ENCODE assay signal across 22 mouse cellular contexts in the genomic region with DNA sequence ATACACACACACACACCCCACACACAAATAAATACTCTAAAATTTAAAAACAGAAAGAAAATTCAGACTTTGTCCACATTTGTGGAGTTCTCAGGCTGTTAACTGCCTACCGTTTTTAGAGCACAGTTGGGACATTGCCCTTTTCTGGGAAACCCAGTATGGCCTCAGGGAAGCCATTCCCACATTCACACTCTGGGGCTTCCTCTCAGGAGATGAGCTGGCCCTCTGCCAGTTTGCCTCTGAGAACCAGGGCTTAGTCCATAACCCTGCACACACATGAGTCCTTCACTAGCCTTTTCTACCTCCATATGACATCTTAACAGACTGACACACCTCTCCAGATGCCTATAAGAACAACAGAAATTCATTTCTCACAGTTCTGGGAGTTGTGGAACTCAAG. TPM values are rescaled to one million over a fixed set of nuclear protein-coding genes. Genes with fewer than 3 reads are reported as not detected.
DNase-seq lines count a peak whose midpoint lies in the region; ATAC-seq and TF ChIP-seq lines count a peak whose summit lies in the region.
"Had no signal": no experiment of that assay in that cellular context is flagged by ENCODE, and none has a peak within 500 bp of the region (broad histone marks: within the 10 kb centered on the region; RNA-seq: fewer than 3 reads in every experiment).

No protein-coding gene starts in this region.

- H3K27me3 ChIP-seq in kidney, adult 2 months (replicated peaks; ENCODE audit: control insufficient read depth, insufficient read depth, low read length) = no peaks in the 10 kb centered on the region
- H3K27me3 ChIP-seq in liver, embryonic 12.5 days (replicated peaks) = no peaks in the 10 kb centered on the region
- H3K27me3 ChIP-seq in liver, embryonic 13.5 days = no peaks in the 10 kb centered on the region
- no peaks in the 10 kb centered on the region for H3K27me3 ChIP-seq in forebrain, embryonic 14.5 days (replicated peaks; ENCODE audit: control insufficient read depth, insufficient read depth, low read length)

- ATAC-seq in liver, embryonic 12.5 days = no peak
- ATAC-seq in liver, embryonic 13.5 days (ENCODE audit: low read depth) = no peak
- no peak for ATAC-seq in forebrain, embryonic 14.5 days
- ATAC-seq: CD4-positive, CD25-positive, alpha-beta regulatory T cell, adult 4 months; forebrain, embryonic 16.5 days had no signal

- whole genome bisulfite sequencing in kidney, adult 2 months = 20% methylated on average over 1 of the region's 1 CpGs
- WGBS in liver, embryonic 12.5 days (ENCODE audit: insufficient replicate concordance) = 60% methylated on average over 1 of the region's 1 CpGs
- 46% methylated on average over 1 of the region's 1 CpGs for whole genome bisulfite sequencing in liver, embryonic 13.5 days (ENCODE audit: insufficient replicate concordance)
- 57% methylated on average over 1 of the region's 1 CpGs for WGBS in forebrain, embryonic 14.5 days

- H3K9ac ChIP-seq in liver, embryonic 12.5 days = no peak overlapping the region
- no peak overlapping the region; the same call in 1 of the 2 replicates for H3K9ac ChIP-seq in liver, embryonic 13.5 days
- no peak overlapping the region for H3K9ac ChIP-seq in forebrain, embryonic 14.5 days (ENCODE audit: low read length)
- H3K9ac ChIP-seq: embryonic facial prominence, embryonic 12.5 days; heart, embryonic 13.5 days; hindbrain, embryonic 12.5 days had no signal

- TF ChIP-seq POLR2A in kidney, adult 2 months (IDR thresholded peaks at IDR 0.05; ENCODE audit: low read depth, low read length) = no peak

- TF ChIP-seq CTCF in kidney, adult 2 months (conservative IDR thresholded peaks at IDR 0.05; ENCODE audit: insufficient read depth, insufficient read length, low read depth, low read length) = no peak

- H3K27ac ChIP-seq in kidney, adult 2 months (ENCODE audit: insufficient read depth, low read depth, low read length) = no peak overlapping the region
- peak overlapping the region; percentile 70 for H3K27ac ChIP-seq in liver, embryonic 12.5 days
- H3K27ac ChIP-seq in liver, embryonic 13.5 days = peak overlapping the region; percentile 71
- no peak overlapping the region for H3K27ac ChIP-seq in forebrain, embryonic 14.5 days (ENCODE audit: low read depth, low read length)
- H3K27ac ChIP-seq: embryonic facial prominence, embryonic 12.5 days; heart, embryonic 13.5 days; hindbrain, embryonic 12.5 days had no signal

- no peak overlapping the region for H3K4me2 ChIP-seq in liver, embryonic 12.5 days
- H3K4me2 ChIP-seq in liver, embryonic 13.5 days = no peak overlapping the region
- H3K4me2 ChIP-seq in forebrain, embryonic 14.5 days (ENCODE audit: low read length) = no peak overlapping the region
- H3K4me2 ChIP-seq: embryonic facial prominence, embryonic 12.5 days; heart, embryonic 13.5 days; hindbrain, embryonic 12.5 days had no signal

- peaks cover 3% of the 10 kb centered on the region; the same call in 1 of the 2 replicates for H3K4me1 ChIP-seq in kidney, adult 2 months (ENCODE audit: control insufficient read depth, insufficient read depth, low read length)
- H3K4me1 ChIP-seq in liver, embryonic 12.5 days = peaks cover 52% of the 10 kb centered on the region
- H3K4me1 ChIP-seq in liver, embryonic 13.5 days (replicated peaks) = peaks cover 46% of the 10 kb centered on the region
- peaks cover 4% of the 10 kb centered on the region; the same call in 1 of the 2 replicates for H3K4me1 ChIP-seq in forebrain, embryonic 14.5 days (ENCODE audit: control insufficient read depth, insufficient read depth, low read length)

- DNase-seq in cerebellum, postnatal 10 days = peak; percentile 29 to 35
- DNase-seq in cerebellum, adult 9-11 months = no peak
- peak; percentile 39 for DNase-seq in kidney, postnatal 14 days
- DNase-seq in kidney, adult 2 months = no peak
- DNase-seq in liver = no peak
- DNase-seq in liver, embryonic 13.5 days = no peak
- DNase-seq in forebrain, embryonic 14.5 days (ENCODE audit: low spot score) = no peak
- DNase-seq: adrenal gland, adult 8-10 months; adrenal gland, postnatal 36 days; B cell, adult 2 months; cerebellum, adult 2 months; gastrocnemius, postnatal 25 days; heart, postnatal 36 days had no signal

- H3K4me3 ChIP-seq in kidney, adult 2 months (ENCODE audit: insufficient read depth, low read depth, low read length) = no peak overlapping the region
- no peak overlapping the region for H3K4me3 ChIP-seq in liver, embryonic 12.5 days
- H3K4me3 ChIP-seq in liver, embryonic 13.5 days (replicated peaks) = no peak overlapping the region
- no peak overlapping the region for H3K4me3 ChIP-seq in forebrain, embryonic 14.5 days (ENCODE audit: low read depth, low read length)
- H3K4me3 ChIP-seq: embryonic facial prominence, embryonic 12.5 days; heart, embryonic 13.5 days; hindbrain, embryonic 12.5 days had no signal

- H3K36me3 ChIP-seq in kidney, adult 2 months (ENCODE audit: control insufficient read depth, insufficient read depth, low read length) = no peaks in the 10 kb centered on the region
- peaks cover under 1% of the 10 kb centered on the region; the same call in 1 of the 2 replicates for H3K36me3 ChIP-seq in liver, embryonic 12.5 days
- H3K36me3 ChIP-seq in liver, embryonic 13.5 days = 0 out of 2 replicates have a peak, but pooled peaks cover 1% of the 10 kb centered on the region
- peaks cover under 1% of the 10 kb centered on the region; the same call in 1 of the 2 replicates for H3K36me3 ChIP-seq in forebrain, embryonic 14.5 days (ENCODE audit: control insufficient read depth, insufficient read depth, low read length)
- H3K36me3 ChIP-seq: hindbrain, embryonic 12.5 days had no signal

- 0 out of 2 replicates have a peak, but pooled peaks cover 5% of the 10 kb centered on the region for H3K9me3 ChIP-seq in liver, embryonic 12.5 days (replicated peaks)
- H3K9me3 ChIP-seq in liver, embryonic 13.5 days (replicated peaks) = peaks cover 4% of the 10 kb centered on the region; the same call in 1 of the 2 replicates
- H3K9me3 ChIP-seq in forebrain, embryonic 14.5 days (replicated peaks; ENCODE audit: control insufficient read depth, low read length) = no peaks in the 10 kb centered on the region
- H3K9me3 ChIP-seq: embryonic facial prominence, embryonic 12.5 days had no signal

RNA-seq across cellular contexts. Expression of a gene that starts 2.5 kb away (rescaled TPM):
- polyA plus RNA-seq in kidney, adult 2 months (2012; rRNA removed) = 42.5 and 47.2 TPM in 2 replicates
- 15.6 and 17.8 TPM in 2 replicates for polyA plus RNA-seq in liver, embryonic 12.5 days (2016; fragmentation: Nextera tagmentation; extraction: Ambion mirVana)
- polyA plus RNA-seq in liver, embryonic 13.5 days (2015; fragmentation: Nextera tagmentation; extraction: Ambion mirVana) = 14.6 and 18.4 TPM in 2 replicates
- 78.0 and 79.6 TPM in 2 replicates for polyA plus RNA-seq in forebrain, embryonic 14.5 days (2014; fragmentation: Nextera tagmentation; extraction: Ambion mirVana)

RNA-seq across cellular contexts. Expression of a gene that starts 9.6 kb away (rescaled TPM):
- not detected in 2 replicates for polyA plus RNA-seq in kidney, adult 2 months (2012; rRNA removed)
- polyA plus RNA-seq in liver, embryonic 12.5 days (2016; fragmentation: Nextera tagmentation; extraction: Ambion mirVana) = not detected in 2 replicates
- polyA plus RNA-seq in liver, embryonic 13.5 days (2015; fragmentation: Nextera tagmentation; extraction: Ambion mirVana) = not detected in 2 replicates
- not detected in 2 replicates for polyA plus RNA-seq in forebrain, embryonic 14.5 days (2014; fragmentation: Nextera tagmentation; extraction: Ambion mirVana)
- polyA plus RNA-seq: cerebellum, adult 2 months; embryonic facial prominence, embryonic 12.5 days; forebrain, embryonic 11.5 days; forebrain, embryonic 16.5 days; G1E; heart, embryonic 13.5 days; heart, postnatal 0 days; hindbrain, embryonic 12.5 days had no signal

RNA-seq across cellular contexts. Expression of a gene that starts 49.9 kb away (rescaled TPM):
- 20.9 and 24.9 TPM in 2 replicates for polyA plus RNA-seq in kidney, adult 2 months (2012; rRNA removed)
- 2.9 and 3.7 TPM in 2 replicates for polyA plus RNA-seq in liver, embryonic 12.5 days (2016; fragmentation: Nextera tagmentation; extraction: Ambion mirVana)
- 2.8 and 3.2 TPM in 2 replicates for polyA plus RNA-seq in liver, embryonic 13.5 days (2015; fragmentation: Nextera tagmentation; extraction: Ambion mirVana)
- polyA plus RNA-seq in forebrain, embryonic 14.5 days (2014; fragmentation: Nextera tagmentation; extraction: Ambion mirVana) = 5.1 and 6.2 TPM in 2 replicates

RNA-seq across cellular contexts. Expression of a gene that starts 50.1 kb away (rescaled TPM):
- 1.2 and 2.8 TPM in 2 replicates for polyA plus RNA-seq in kidney, adult 2 months (2012; rRNA removed)
- 51.5 and 53.7 TPM in 2 replicates for polyA plus RNA-seq in liver, embryonic 12.5 days (2016; fragmentation: Nextera tagmentation; extraction: Ambion mirVana)
- 47.0 and 51.9 TPM in 2 replicates for polyA plus RNA-seq in liver, embryonic 13.5 days (2015; fragmentation: Nextera tagmentation; extraction: Ambion mirVana)
- polyA plus RNA-seq in forebrain, embryonic 14.5 days (2014; fragmentation: Nextera tagmentation; extraction: Ambion mirVana) = 2.8 and 4.4 TPM in 2 replicates

Comparison
In these comparisons a context has a peak if more than half of its experiments do, and no peak if none do; other contexts are left out.
1. DNase-seq: peak in cerebellum, postnatal 10 days (2 of 2) and kidney, postnatal 14 days (single experiment); none in cerebellum, adult 9-11 months (single experiment), kidney, adult 2 months (single experiment), liver (single experiment), liver, embryonic 13.5 days (single experiment) and forebrain, embryonic 14.5 days (single experiment).
2. H3K27ac ChIP-seq: peak in liver, embryonic 12.5 days (single experiment) and liver, embryonic 13.5 days (single experiment); none in kidney, adult 2 months (single experiment) and forebrain, embryonic 14.5 days (single experiment).